Mouse (Mus musculus) liver, embryonic 14.5 days (tissue): Measurements from ENCODE around the gene Spata5.

Source experiments
- CTCF ChIP-seq: IDR thresholded peaks from 2 replicates; pipeline ENCODE4 v1.5.1; 2016; ENCODE audit warnings: antibody characterized with exemption, low read depth, control low read depth
- EP300 ChIP-seq: IDR thresholded peaks from 2 replicates; pipeline ENCODE4 v1.6.1; 2016; ENCODE audit warnings: antibody characterized with exemption, low read depth

DNA sequence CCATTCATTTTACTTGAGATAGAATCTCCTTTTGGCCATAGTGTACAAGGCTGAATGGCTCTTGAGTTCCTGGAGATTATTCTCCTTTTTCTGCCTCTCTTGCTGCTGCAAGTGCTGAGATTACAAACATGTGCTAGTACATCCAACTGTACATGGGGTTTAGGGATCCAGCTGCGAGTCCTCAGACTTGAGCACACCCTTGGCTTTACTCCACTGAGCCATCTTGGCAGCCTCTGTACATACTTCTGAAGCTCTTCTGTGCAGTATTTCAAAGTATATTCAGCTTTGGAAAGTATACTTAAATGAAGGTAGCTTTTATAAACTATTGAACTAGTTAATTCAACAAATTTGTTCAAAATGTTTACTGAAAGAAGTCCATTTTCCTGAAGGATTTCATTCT is 20.1 kb downstream of the Spata5 start:
- TF ChIP-seq CTCF (no peak), EP300 (no peak)
